Mouse (Mus musculus): ENCODE data around the gene Atg4a. TPM values are rescaled to one million over a fixed set of nuclear protein-coding genes. Genes with fewer than 3 reads are reported as not detected.

The Atg4a gene
- 39.6 TPM for polyA plus RNA-seq (2017; shearing (Covaris generic))

GRCm38 (mm10) chrX:140956272-140956940, at the start of gene Atg4a, which contains the start of gene Psmd10:
Gene Atg4a, plus strand, starts transcription at chrX:140956907.
Gene Psmd10, minus strand, starts transcription at chrX:140956728.

GRCm38 (mm10) chrX:140907360-140907759, 49.3 kb upstream of the Atg4a start, which contains the start of gene Vsig1:
Gene Vsig1, plus strand, starts transcription at chrX:140907608.

Other genes with a start within 250 kb of the Atg4a start
- gene Tex13b, start 143.5 kb upstream of the Atg4a start, polyA plus RNA-seq (2017; shearing (Covaris generic)) = 0.13 TPM
- not detected for gene Vsig1, start 49.3 kb upstream of the Atg4a start, polyA plus RNA-seq (2017; shearing (Covaris generic))
- gene Psmd10, start 179 bp upstream of the Atg4a start, polyA plus RNA-seq (2017; shearing (Covaris generic)) = 63.1 TPM

All from inflammation-experienced regulatory T-cells, adult 16 weeks (primary cell).